Mouse (Mus musculus) ES-E14 (cell line): ENCODE data around the gene Izumo3. TPM values are rescaled to one million over a fixed set of nuclear protein-coding genes. Genes with fewer than 3 reads are reported as not detected.
"Not testable (repeated sequence)": the region's sequence is repeated elsewhere in the genome, so short reads cannot be mapped to it uniquely, and the experiment has no call there.

Source experiments
- DNase-seq: peaks from one replicate; pipeline ENCODE4 v3.0.0-alpha.2; 2013; ENCODE audit warnings: low read depth, low spot score
- H3K27ac ChIP-seq: 2 replicates; pipeline ENCODE4 v1.5.1; 2012; ENCODE audit warnings: low read depth, mild to moderate bottlenecking, low read length, moderate library complexity, mixed read lengths; ENCODE audit not compliant: poor library complexity, insufficient read depth, severe bottlenecking
- H3K36me3 ChIP-seq: 2 replicates; pipeline ENCODE4 v1.6.1; 2012; ENCODE audit warnings: mild to moderate bottlenecking, low read length, moderate library complexity, mixed read lengths; ENCODE audit not compliant: control insufficient read depth, poor library complexity, insufficient read depth, severe bottlenecking
- H3K4me1 ChIP-seq, 2 experiments: fragments of 150-350 bp in 1 of 2; sonication (generic) in 1 of 2; 2 replicates each; pipeline ENCODE4 v1.6.1; 2012; ENCODE audit warnings: low read length in 2 of 2, mild to moderate bottlenecking in 1 of 2, mixed read lengths in 1 of 2; ENCODE audit not compliant: control insufficient read depth in 2 of 2, insufficient read depth in 2 of 2, poor library complexity in 1 of 2
- H3K4me3 ChIP-seq, 2 experiments: fragments of 150-350 bp in 1 of 2; sonication (generic) in 1 of 2; 2 replicates each; pipeline ENCODE4 v1.5.1; 2012; ENCODE audit warnings: low read length in 2 of 2, low read depth in 1 of 2, mild to moderate bottlenecking in 1 of 2, mixed read lengths in 1 of 2; ENCODE audit not compliant: insufficient read depth in 1 of 2, poor library complexity in 1 of 2, severe bottlenecking in 1 of 2
- H3K9ac ChIP-seq: 2 replicates; pipeline ENCODE4 v1.6.1; 2012; ENCODE audit warnings: low read depth, mild to moderate bottlenecking, low read length, mixed read lengths; ENCODE audit not compliant: poor library complexity, insufficient read depth, severe bottlenecking
- H3K9me3 ChIP-seq: fragments of 150-350 bp; sonication (generic); 2 replicates; pipeline ENCODE4 v1.6.1; 2012; ENCODE audit warnings: low read depth, mild to moderate bottlenecking, low read length; ENCODE audit not compliant: control insufficient read depth, insufficient read depth
- CHD2 ChIP-seq: IDR thresholded peaks from 2 replicates; pipeline ENCODE4 v1.6.1; 2014; ENCODE audit warnings: mild to moderate bottlenecking, low read depth, low read length, inconsistent platforms
- HCFC1 ChIP-seq: IDR thresholded peaks from 2 replicates; pipeline ENCODE4 v1.6.1; 2012; ENCODE audit warnings: low read length, inconsistent platforms, borderline replicate concordance; ENCODE audit not compliant: insufficient read depth
- MAFK ChIP-seq: IDR thresholded peaks from 2 replicates; pipeline ENCODE4 v1.6.1; 2014; ENCODE audit warnings: mild to moderate bottlenecking, low read depth, low read length, inconsistent platforms; ENCODE audit not compliant: insufficient read depth
- ZC3H11A ChIP-seq: IDR thresholded peaks from 2 replicates; pipeline ENCODE4 v1.6.1; 2012; ENCODE audit warnings: low read depth, mild to moderate bottlenecking, inconsistent platforms, low read length, borderline replicate concordance
- ZNF384 ChIP-seq: IDR thresholded peaks from 2 replicates; pipeline ENCODE4 v1.6.1; 2012; ENCODE audit warnings: low read depth, low read length, inconsistent platforms
- in situ Hi-C, 2 experiments: fragments of 600-800 bp; cut with MboI; formaldehyde crosslinking; loops; one replicate each; pipeline ENCODE4 v1.15.1; 2025; ENCODE audit warnings: low sequenced_read_pairs in 2 of 2, inconsistent platforms in 1 of 2; ENCODE audit not compliant: unreplicated experiment in 2 of 2
- total RNA-seq: library from RNA; depleted of rRNA; stranded (reverse); fragments of 300-350 nt; gene quantifications from 2 replicates; pipeline ENCODE4 v1.2.3, GENCODE M21; 2012; rRNA removed

The Izumo3 gene
- not detected in 2 replicates for total RNA-seq

- Histone ChIP-seq H3K9me3 (no peaks in the 10 kb centered on the region), H3K36me3 (no peaks in the 10 kb centered on the region), H3K9ac (no peak within 1 kb of the TSS), H3K4me1 (no peaks in the 10 kb centered on the region), H3K4me3 (no peak within 1 kb of the TSS), H3K27ac (no peak within 1 kb of the TSS)
- TF ChIP-seq ZNF384 (no peak), CHD2 (no peak), ZC3H11A (no peak)
- no peak for DNase-seq
- in situ Hi-C loops: no loop called here
These were observed at the start of gene Izumo3 for GRCm38 (mm10) chr4:92147134-92147533. Gene Izumo3, minus strand, starts transcription at chr4:92147234.

- DNase-seq, H3K27ac ChIP-seq: not testable (repeated sequence)
These were observed 44.6 kb upstream of the Izumo3 start, which contains the start of gene Gm12666 for GRCm38 (mm10) chr4:92191649-92192048. Gene Gm12666, minus strand, starts transcription at chr4:92191749.

GRCm38 (mm10) chr4:92152646-92153045 lies 5.6 kb upstream of the Izumo3 start:
- no peak overlapping the region for H3K4me3 ChIP-seq
- H3K4me1 ChIP-seq: no peaks in the 10 kb centered on the region
- no peaks in the 10 kb centered on the region for H3K36me3 ChIP-seq
- no peaks in the 10 kb centered on the region for H3K9me3 ChIP-seq
- DNase-seq: no peak
- H3K9ac ChIP-seq: no peak overlapping the region
- H3K27ac ChIP-seq: no peak overlapping the region
- no peak for TF ChIP-seq ZNF384
- TF ChIP-seq CHD2: no peak
- TF ChIP-seq HCFC1: no peak
- TF ChIP-seq MAFK: no peak
- in situ Hi-C loops: no loop called here

More at GRCm38 (mm10) chr4:92191649-92192048, 44.6 kb upstream of the Izumo3 start, which contains the start of gene Gm12666:
- H3K36me3 ChIP-seq, H3K9ac ChIP-seq, H3K4me3 ChIP-seq, H3K9me3 ChIP-seq, H3K4me1 ChIP-seq, in situ Hi-C loops: not testable (repeated sequence)

- in situ Hi-C loops: no loop called here
- no peak overlapping the region for H3K27ac ChIP-seq
- H3K9me3 ChIP-seq: no peaks in the 10 kb centered on the region
- H3K9ac ChIP-seq: no peak overlapping the region
- H3K4me1 ChIP-seq: no peaks in the 10 kb centered on the region
- H3K36me3 ChIP-seq: no peaks in the 10 kb centered on the region
- no peak for DNase-seq
- no peak overlapping the region for H3K4me3 ChIP-seq
- TF ChIP-seq ZNF384 (no peak), ZC3H11A (no peak), CHD2 (no peak), MAFK (no peak), HCFC1 (no peak)
These were observed 35.5 kb downstream of the Izumo3 start for GRCm38 (mm10) chr4:92111390-92111988.

GRCm38 (mm10) chr4:92097386-92097785 lies 49.6 kb downstream of the Izumo3 start:
- no peak for DNase-seq
- H3K4me1 ChIP-seq: no peaks in the 10 kb centered on the region
- no peak overlapping the region for H3K4me3 ChIP-seq
- in situ Hi-C loops: no loop called here
- TF ChIP-seq HCFC1: no peak
- TF ChIP-seq CHD2: no peak
- no peak for TF ChIP-seq ZNF384
- TF ChIP-seq ZC3H11A: no peak
- no peak for TF ChIP-seq MAFK
- no peaks in the 10 kb centered on the region for H3K9me3 ChIP-seq
- no peaks in the 10 kb centered on the region for H3K36me3 ChIP-seq
- H3K9ac ChIP-seq: no peak overlapping the region
- H3K27ac ChIP-seq: no peak overlapping the region
